Mouse (Mus musculus): ENCODE measurements around the gene Nxnl2. TPM values are rescaled to one million over a fixed set of nuclear protein-coding genes. Genes with fewer than 3 reads are reported as not detected.
"Not testable (repeated sequence)": the region's sequence is repeated elsewhere in the genome, so short reads cannot be mapped to it uniquely, and the experiment has no call there.

The Nxnl2 gene
- polyA plus RNA-seq, 1 experiment = not detected

- H3K4me1 ChIP-seq (ENCODE audit: control insufficient read depth) = no peaks in the 10 kb centered on the region
- peaks cover 4% of the 10 kb centered on the region for H3K27me3 ChIP-seq (ENCODE audit: control insufficient read depth)
- no peak overlapping the region for H3K4me3 ChIP-seq (replicated peaks)
- TF ChIP-seq TAL1 (IDR thresholded peaks at IDR 0.05; ENCODE audit: low read length) (no peak), GATA1 (IDR thresholded peaks at IDR 0.05; ENCODE audit: low read length) (no peak)
- no peaks in the 10 kb centered on the region for H3K36me3 ChIP-seq (ENCODE audit: control insufficient read depth)
- no peaks in the 10 kb centered on the region for H3K9me3 ChIP-seq (ENCODE audit: control insufficient read depth, low read length)
These were observed 26.9 kb downstream of the Nxnl2 start for GRCm38 (mm10) chr13:51197699-51198098.

- peaks cover 4% of the 10 kb centered on the region for H3K27me3 ChIP-seq (ENCODE audit: control insufficient read depth)
- no peak overlapping the region for H3K4me3 ChIP-seq (replicated peaks)
- no peaks in the 10 kb centered on the region for H3K4me1 ChIP-seq (ENCODE audit: control insufficient read depth)
- no peaks in the 10 kb centered on the region for H3K9me3 ChIP-seq (ENCODE audit: control insufficient read depth, low read length)
- TF ChIP-seq GATA1 (IDR thresholded peaks at IDR 0.05; ENCODE audit: low read length) (no peak), TAL1 (IDR thresholded peaks at IDR 0.05; ENCODE audit: low read length) (no peak)
- no peaks in the 10 kb centered on the region for H3K36me3 ChIP-seq (ENCODE audit: control insufficient read depth)
These were observed 27.4 kb downstream of the Nxnl2 start for GRCm38 (mm10) chr13:51198186-51198585.

GRCm38 (mm10) chr13:51201985-51202843 lies 31.4 kb downstream of the Nxnl2 start:
- not testable (repeated sequence) for H3K36me3 ChIP-seq (ENCODE audit: control insufficient read depth); H3K27me3 ChIP-seq (ENCODE audit: control insufficient read depth); H3K4me3 ChIP-seq (replicated peaks); H3K9me3 ChIP-seq (ENCODE audit: control insufficient read depth, low read length); H3K4me1 ChIP-seq (ENCODE audit: control insufficient read depth)

- not testable (repeated sequence) for H3K27me3 ChIP-seq (ENCODE audit: control insufficient read depth); H3K4me3 ChIP-seq (replicated peaks); H3K36me3 ChIP-seq (ENCODE audit: control insufficient read depth); H3K9me3 ChIP-seq (ENCODE audit: control insufficient read depth, low read length); H3K4me1 ChIP-seq (ENCODE audit: control insufficient read depth)
These were observed 32.0 kb downstream of the Nxnl2 start for GRCm38 (mm10) chr13:51202844-51203173.

- H3K4me3 ChIP-seq (replicated peaks) = no peak overlapping the region
- H3K9me3 ChIP-seq (ENCODE audit: control insufficient read depth, low read length) = no peaks in the 10 kb centered on the region
- no peaks in the 10 kb centered on the region for H3K4me1 ChIP-seq (ENCODE audit: control insufficient read depth)
- peaks cover 4% of the 10 kb centered on the region for H3K27me3 ChIP-seq (ENCODE audit: control insufficient read depth)
- H3K36me3 ChIP-seq (ENCODE audit: control insufficient read depth) = no peaks in the 10 kb centered on the region
- TF ChIP-seq TAL1 (IDR thresholded peaks at IDR 0.05; ENCODE audit: low read length) = no peak
- no peak for TF ChIP-seq GATA1 (IDR thresholded peaks at IDR 0.05; ENCODE audit: low read length)
These were observed 32.6 kb downstream of the Nxnl2 start for GRCm38 (mm10) chr13:51203467-51203866.

- H3K27me3 ChIP-seq (ENCODE audit: control insufficient read depth); H3K4me3 ChIP-seq (replicated peaks); H3K9me3 ChIP-seq (ENCODE audit: control insufficient read depth, low read length); H3K36me3 ChIP-seq (ENCODE audit: control insufficient read depth); H3K4me1 ChIP-seq (ENCODE audit: control insufficient read depth): not testable (repeated sequence)
These were observed 33.3 kb downstream of the Nxnl2 start for GRCm38 (mm10) chr13:51204081-51204480.

- TF ChIP-seq TAL1 (IDR thresholded peaks at IDR 0.05; ENCODE audit: low read length) (no peak), GATA1 (IDR thresholded peaks at IDR 0.05; ENCODE audit: low read length) (no peak)
- H3K4me1 ChIP-seq (ENCODE audit: control insufficient read depth) = no peaks in the 10 kb centered on the region
- no peak overlapping the region for H3K4me3 ChIP-seq (replicated peaks)
These were observed 37.1 kb downstream of the Nxnl2 start for GRCm38 (mm10) chr13:51207965-51208364.

GRCm38 (mm10) chr13:51208378-51209100 lies 37.7 kb downstream of the Nxnl2 start:
- no peaks in the 10 kb centered on the region for H3K27me3 ChIP-seq (ENCODE audit: control insufficient read depth)
- TF ChIP-seq TAL1 (IDR thresholded peaks at IDR 0.05; ENCODE audit: low read length) = no peak
- H3K4me3 ChIP-seq (replicated peaks) = no peak overlapping the region
- no peaks in the 10 kb centered on the region for H3K4me1 ChIP-seq (ENCODE audit: control insufficient read depth)
- no peaks in the 10 kb centered on the region for H3K9me3 ChIP-seq (ENCODE audit: control insufficient read depth, low read length)
- no peaks in the 10 kb centered on the region for H3K36me3 ChIP-seq (ENCODE audit: control insufficient read depth)

More at GRCm38 (mm10) chr13:51207965-51208364, 37.1 kb downstream of the Nxnl2 start:
- Histone ChIP-seq H3K36me3 (ENCODE audit: control insufficient read depth) (no peaks in the 10 kb centered on the region), H3K9me3 (ENCODE audit: control insufficient read depth, low read length) (no peaks in the 10 kb centered on the region), H3K27me3 (ENCODE audit: control insufficient read depth) (no peaks in the 10 kb centered on the region)

- no peak overlapping the region for H3K4me3 ChIP-seq (replicated peaks)
- H3K27me3 ChIP-seq (ENCODE audit: control insufficient read depth) = no peaks in the 10 kb centered on the region
- TF ChIP-seq TAL1 (IDR thresholded peaks at IDR 0.05; ENCODE audit: low read length) (no peak), GATA1 (IDR thresholded peaks at IDR 0.05; ENCODE audit: low read length) (no peak)
- no peaks in the 10 kb centered on the region for H3K4me1 ChIP-seq (ENCODE audit: control insufficient read depth)
- H3K9me3 ChIP-seq (ENCODE audit: control insufficient read depth, low read length) = no peaks in the 10 kb centered on the region
- H3K36me3 ChIP-seq (ENCODE audit: control insufficient read depth) = no peaks in the 10 kb centered on the region
These were observed 39.8 kb downstream of the Nxnl2 start for GRCm38 (mm10) chr13:51210639-51211038.

GRCm38 (mm10) chr13:51214746-51215145 lies 43.9 kb downstream of the Nxnl2 start:
- no peak overlapping the region for H3K4me3 ChIP-seq (replicated peaks)
- TF ChIP-seq GATA1 (IDR thresholded peaks at IDR 0.05; ENCODE audit: low read length) (no peak), TAL1 (IDR thresholded peaks at IDR 0.05; ENCODE audit: low read length) (no peak)

More at GRCm38 (mm10) chr13:51214746-51215145, 43.9 kb downstream of the Nxnl2 start:
- no peaks in the 10 kb centered on the region for H3K9me3 ChIP-seq (ENCODE audit: control insufficient read depth, low read length)
- H3K27me3 ChIP-seq (ENCODE audit: control insufficient read depth) = no peaks in the 10 kb centered on the region
- H3K4me1 ChIP-seq (ENCODE audit: control insufficient read depth) = no peaks in the 10 kb centered on the region
- H3K36me3 ChIP-seq (ENCODE audit: control insufficient read depth) = no peaks in the 10 kb centered on the region
